Mouse (Mus musculus) hindbrain, embryonic 16.5 days (tissue): ENCODE measurements around the gene Esrra. TPM values are rescaled to one million over a fixed set of nuclear protein-coding genes. Genes with fewer than 3 reads are reported as not detected.

ENCODE experiments used
- ATAC-seq: fragments of 200-750 bp; cut with Nextera tagmentation; 2 replicates; pipeline ENCODE4 v1.8.0; 2017; ENCODE audit warnings: moderate TSS enrichment, moderate library complexity
- H3K27ac ChIP-seq: fragments of 300-500 bp; sonication (generic); 2 replicates; pipeline ENCODE4 v1.5.1; 2014; ENCODE audit warnings: low read depth, mild to moderate bottlenecking, control low read depth, low read length, moderate library complexity
- H3K27me3 ChIP-seq: fragments of 300-500 bp; sonication (generic); replicated peaks from 2 replicates; pipeline ENCODE4 v1.6.1; 2014; ENCODE audit warnings: low read length; ENCODE audit not compliant: control insufficient read depth, insufficient read depth
- H3K36me3 ChIP-seq: fragments of 300-500 bp; sonication (generic); 2 replicates; pipeline ENCODE4 v1.6.1; 2014; ENCODE audit warnings: mild to moderate bottlenecking, low read length, moderate library complexity, mixed read lengths; ENCODE audit not compliant: control insufficient read depth, insufficient read depth
- H3K4me1 ChIP-seq: fragments of 300-500 bp; sonication (generic); 2 replicates; pipeline ENCODE4 v1.6.1; 2014; ENCODE audit warnings: low read depth, low read length; ENCODE audit not compliant: control insufficient read depth, insufficient read depth
- H3K4me2 ChIP-seq: fragments of 300-500 bp; sonication (generic); 2 replicates; pipeline ENCODE4 v1.6.1; 2014; ENCODE audit warnings: mild to moderate bottlenecking, low read length, control low read depth, moderate library complexity
- H3K4me3 ChIP-seq: fragments of 300-500 bp; sonication (generic); 2 replicates; pipeline ENCODE4 v1.5.1; 2014; ENCODE audit warnings: mild to moderate bottlenecking, low read length, control low read depth, moderate library complexity
- H3K9ac ChIP-seq: fragments of 300-500 bp; sonication (generic); 2 replicates; pipeline ENCODE4 v1.6.1; 2014; ENCODE audit warnings: low read depth, mild to moderate bottlenecking, control low read depth, low read length, moderate library complexity
- H3K9me3 ChIP-seq: fragments of 300-500 bp; sonication (generic); 2 replicates; pipeline ENCODE4 v1.6.1; 2014; ENCODE audit warnings: mild to moderate bottlenecking, low read length, moderate library complexity; ENCODE audit not compliant: control insufficient read depth
- WGBS: fragments of 180-500 bp; shearing (Covaris S2); extraction: QIAGEN DNeasy Blood & Tissue Kit; methylation state at CpG from one replicate; pipeline ENCODE4 v1.1.7; 2014; 5-methylcytosine and 5-hydroxymethylcytosine counted together
- polyA plus RNA-seq: library from polyadenylated mRNA; unstranded; fragments of >200 nt; fragmentation: Nextera tagmentation; extraction: Ambion mirVana; gene quantifications from 2 replicates; pipeline ENCODE4 v1.2.1, GENCODE M21; 2015

The Esrra gene
- 17.7 and 17.8 TPM in 2 replicates for polyA plus RNA-seq

DNA sequence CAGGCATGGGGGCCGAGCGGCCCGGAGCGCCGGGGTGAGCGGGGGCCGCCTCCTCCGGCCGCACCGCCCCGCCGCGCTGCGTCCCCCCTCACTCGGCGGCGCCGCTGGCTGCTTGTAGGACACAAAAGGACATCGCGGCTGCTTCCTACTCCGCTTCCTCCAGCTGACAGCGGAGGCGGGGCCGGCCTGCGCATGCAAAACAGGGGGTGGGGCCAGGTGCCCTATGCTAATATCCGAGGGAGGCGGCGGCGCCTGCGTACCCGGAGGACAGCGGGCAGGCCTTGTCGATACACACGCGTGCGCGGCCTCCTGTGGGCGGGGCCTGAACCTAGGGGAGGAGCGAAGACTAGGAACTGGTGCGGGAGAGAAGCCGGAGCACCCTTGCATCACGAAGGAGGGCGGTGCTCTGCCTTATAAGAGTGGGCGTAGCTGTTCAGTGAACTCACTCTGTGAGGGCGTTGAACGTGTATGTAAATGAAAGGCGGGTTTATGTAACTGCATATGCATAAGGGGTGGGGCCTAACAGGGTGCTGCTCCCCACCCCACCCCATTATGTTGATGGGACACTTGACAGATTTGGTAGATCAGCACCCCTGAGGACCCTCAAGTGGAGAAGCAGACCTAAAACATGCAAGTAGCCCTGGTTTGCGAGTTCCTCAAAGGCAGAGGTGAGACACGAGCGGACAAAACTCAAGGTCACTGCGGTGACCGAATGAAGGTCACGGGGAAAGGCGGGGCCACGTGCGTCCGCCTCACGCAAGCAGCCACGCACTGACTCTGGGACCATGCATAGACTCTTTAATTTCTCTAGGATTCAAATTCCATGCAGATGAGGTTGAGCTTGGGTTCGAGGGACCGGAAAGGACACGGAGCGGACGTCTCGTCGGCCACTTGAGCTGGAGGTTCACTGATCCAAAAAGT, at the start of gene Esrra:
TSS of gene Esrra (minus strand) at position 167 of the 921 bp plus-strand sequence.
- under 1% methylated on average over 61 of the region's 66 CpGs for WGBS
- Histone ChIP-seq H3K27me3 (peaks cover 35% of the 10 kb centered on the region), H3K4me2 (peak within 1 kb of the TSS; percentile 86), H3K9ac (peak within 1 kb of the TSS; percentile 95), H3K9me3 (no peaks in the 10 kb centered on the region), H3K4me3 (peak within 1 kb of the TSS; percentile 87), H3K36me3 (no peaks in the 10 kb centered on the region), H3K4me1 (peaks cover 25% of the 10 kb centered on the region), H3K27ac (peak within 1 kb of the TSS; percentile 87)
- peak; percentile 96 for ATAC-seq

DNA sequence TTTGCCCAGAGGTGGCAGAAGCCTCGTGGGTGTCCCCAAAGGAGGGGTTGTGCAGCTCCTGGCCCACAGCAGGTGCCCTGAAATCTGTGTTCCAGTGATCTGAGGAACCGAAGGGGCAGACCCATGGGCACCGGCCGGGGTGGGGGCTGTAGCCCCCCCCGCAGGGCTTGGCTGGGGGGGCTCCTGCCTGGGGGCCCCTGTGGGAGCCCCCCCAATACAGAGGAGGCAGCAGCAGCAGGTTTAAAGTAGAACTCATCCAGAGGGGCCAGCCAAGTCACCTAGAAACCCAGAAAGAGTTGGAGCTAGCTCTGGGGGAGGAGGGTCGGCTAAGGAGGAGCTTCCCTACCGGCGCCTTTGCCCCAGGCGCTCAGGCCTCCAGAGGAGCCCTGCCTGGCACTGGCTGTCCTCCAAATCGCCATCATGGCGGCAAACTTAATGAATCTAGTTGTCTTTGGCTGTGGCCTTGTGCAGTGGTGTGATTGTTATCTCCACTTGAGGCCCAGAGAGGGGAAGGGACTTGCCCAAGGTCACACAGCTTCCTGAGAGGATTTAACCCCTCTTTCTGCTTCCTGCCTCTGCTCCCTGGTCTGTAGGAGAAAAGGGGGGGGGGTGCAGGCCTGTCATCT, 49.0 kb upstream of the Esrra start:
- Histone ChIP-seq H3K9me3 (no peaks in the 10 kb centered on the region), H3K4me2 (peak overlapping the region; percentile 54), H3K9ac (peak overlapping the region; percentile 1; the same call in 1 of the 2 replicates), H3K4me3 (no peak overlapping the region), H3K36me3 (no peaks in the 10 kb centered on the region), H3K27ac (no peak overlapping the region), H3K4me1 (peaks cover 15% of the 10 kb centered on the region), H3K27me3 (peaks cover 10% of the 10 kb centered on the region)
- WGBS = 10% methylated on average over 11 of the region's 11 CpGs
- no peak for ATAC-seq

GRCm38 (mm10) chr19:6969665-6970381, 48.2 kb upstream of the Esrra start:
- under 1% methylated on average over 55 of the region's 55 CpGs for WGBS
- Histone ChIP-seq H3K27me3 (peaks cover 10% of the 10 kb centered on the region), H3K4me1 (peaks cover 15% of the 10 kb centered on the region), H3K9me3 (no peaks in the 10 kb centered on the region), H3K36me3 (no peaks in the 10 kb centered on the region), H3K4me3 (peak overlapping the region; percentile 49), H3K27ac (no peak overlapping the region), H3K4me2 (peak overlapping the region; percentile 54), H3K9ac (peak overlapping the region; percentile 67)
- peak; percentile 13; the same call in 1 of the 2 replicates for ATAC-seq

DNA sequence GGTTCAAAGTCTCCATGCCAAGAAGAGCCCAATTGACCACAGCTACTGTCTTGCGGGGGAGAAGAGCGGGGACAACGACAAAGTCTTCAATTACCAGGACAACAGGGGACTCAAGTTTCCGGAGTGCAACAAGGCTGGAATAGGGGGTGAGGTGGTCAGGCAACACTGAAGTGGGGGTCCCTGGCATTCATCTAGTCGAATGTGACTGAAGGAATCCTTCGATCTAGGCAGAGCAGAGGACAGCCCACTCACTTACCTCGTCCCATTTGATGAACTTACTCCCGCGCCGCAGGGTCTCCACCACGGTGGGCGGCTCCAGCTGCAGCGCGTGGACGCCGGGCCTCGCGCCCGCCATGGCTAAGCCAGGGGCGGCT, 47.7 kb upstream of the Esrra start:
- H3K4me3 ChIP-seq = peak overlapping the region; percentile 49
- peak overlapping the region; percentile 54 for H3K4me2 ChIP-seq
- WGBS = under 1% methylated on average over 20 of the region's 20 CpGs
- H3K27ac ChIP-seq = no peak overlapping the region
- H3K9ac ChIP-seq = peak overlapping the region; percentile 67
- peaks cover 10% of the 10 kb centered on the region for H3K27me3 ChIP-seq
- H3K4me1 ChIP-seq = peaks cover 15% of the 10 kb centered on the region
- ATAC-seq = no peak
- no peaks in the 10 kb centered on the region for H3K36me3 ChIP-seq
- H3K9me3 ChIP-seq = no peaks in the 10 kb centered on the region

GRCm38 (mm10) chr19:6968491-6969271, 47.1 kb upstream of the Esrra start:
- Histone ChIP-seq H3K4me1 (peaks cover 11% of the 10 kb centered on the region), H3K27ac (no peak overlapping the region), H3K4me2 (peak overlapping the region; percentile 54), H3K9ac (peak overlapping the region; percentile 7; the same call in 1 of the 2 replicates), H3K9me3 (no peaks in the 10 kb centered on the region), H3K4me3 (peak overlapping the region; percentile 49), H3K36me3 (no peaks in the 10 kb centered on the region), H3K27me3 (peaks cover 10% of the 10 kb centered on the region)
- no peak for ATAC-seq
- 15% methylated on average over 15 of the region's 15 CpGs for WGBS

DNA sequence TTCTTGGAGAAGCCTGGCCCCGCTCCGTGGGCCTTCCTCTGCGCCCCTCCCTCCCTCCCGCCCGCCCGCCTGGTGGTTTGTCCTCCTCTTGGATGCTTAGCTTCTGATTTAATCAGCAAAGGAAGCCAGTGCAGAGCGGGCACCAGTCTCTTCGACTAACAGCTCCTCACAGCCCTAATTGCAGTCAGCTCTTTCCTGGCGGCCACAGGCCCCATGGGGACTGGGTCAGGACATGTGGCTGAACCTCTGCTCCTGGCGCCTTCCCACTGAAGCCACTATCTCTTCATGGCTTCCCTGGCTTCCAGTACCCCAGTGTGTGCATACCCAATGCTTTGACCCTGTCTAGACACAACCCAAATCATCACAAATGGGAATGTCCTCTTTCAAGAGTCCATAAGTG, 34.8 kb upstream of the Esrra start:
- Histone ChIP-seq H3K27ac (no peak overlapping the region), H3K27me3 (no peaks in the 10 kb centered on the region), H3K9me3 (no peaks in the 10 kb centered on the region), H3K9ac (no peak overlapping the region), H3K4me1 (peaks cover 11% of the 10 kb centered on the region), H3K36me3 (peaks cover 6% of the 10 kb centered on the region; the same call in 1 of the 2 replicates), H3K4me3 (no peak overlapping the region), H3K4me2 (no peak overlapping the region)
- ATAC-seq = no peak
- WGBS = 85% methylated on average over 10 of the region's 10 CpGs

DNA sequence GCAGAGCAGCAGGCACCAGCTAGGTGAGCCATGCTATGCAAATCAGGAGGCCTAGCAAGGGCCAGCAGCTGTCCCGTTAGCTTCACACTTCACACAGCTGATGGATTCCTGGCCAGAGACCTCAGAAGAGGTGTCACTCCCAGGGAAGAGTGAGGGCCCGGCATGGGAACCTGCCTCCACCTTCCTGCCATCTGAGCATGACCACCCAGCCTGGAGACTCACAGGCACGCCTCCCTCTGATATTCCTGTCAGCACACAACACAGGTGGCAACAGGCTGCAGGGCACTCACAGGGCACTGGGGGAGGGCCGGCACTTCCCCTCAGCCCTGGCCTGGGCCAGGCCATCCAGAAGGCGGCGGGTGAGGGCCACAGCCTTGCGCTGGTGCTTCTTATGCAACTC, 33.8 kb upstream of the Esrra start:
- no peak overlapping the region for H3K4me2 ChIP-seq
- WGBS = 96% methylated on average over 7 of the region's 7 CpGs

DNA sequence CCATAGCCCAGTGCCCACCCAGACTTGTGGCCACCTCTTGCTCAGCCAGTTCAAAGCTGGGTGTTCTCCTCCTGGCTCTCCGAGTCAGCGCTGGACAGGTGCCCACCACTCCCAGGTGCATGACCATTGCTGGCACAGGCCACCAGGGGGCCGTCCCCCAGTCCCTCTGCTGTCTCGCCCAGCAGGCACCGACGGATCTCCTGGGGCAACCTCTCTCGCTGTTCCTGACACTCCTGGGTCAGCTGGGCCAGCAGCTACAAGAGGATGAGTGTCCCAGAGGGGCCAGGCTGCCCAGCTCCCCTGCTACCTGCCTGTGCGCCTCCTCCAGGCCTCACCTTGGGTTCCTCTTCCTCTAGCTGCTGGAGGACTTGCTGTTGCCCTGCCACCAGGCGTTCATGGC, 32.4 kb upstream of the Esrra start:
- no peak for ATAC-seq
- H3K36me3 ChIP-seq = peaks cover 6% of the 10 kb centered on the region; the same call in 1 of the 2 replicates
- H3K9ac ChIP-seq = no peak overlapping the region
- H3K4me1 ChIP-seq = peaks cover 19% of the 10 kb centered on the region
- H3K27me3 ChIP-seq = no peaks in the 10 kb centered on the region
- H3K4me3 ChIP-seq = no peak overlapping the region
- no peak overlapping the region for H3K4me2 ChIP-seq
- WGBS = 56% methylated on average over 9 of the region's 9 CpGs
- H3K27ac ChIP-seq = no peak overlapping the region
- no peaks in the 10 kb centered on the region for H3K9me3 ChIP-seq

More for the DNA sequence above, 33.8 kb upstream of the Esrra start:
- Histone ChIP-seq H3K4me3 (no peak overlapping the region), H3K9ac (no peak overlapping the region), H3K27ac (no peak overlapping the region), H3K27me3 (no peaks in the 10 kb centered on the region), H3K36me3 (peaks cover 6% of the 10 kb centered on the region; the same call in 1 of the 2 replicates), H3K9me3 (no peaks in the 10 kb centered on the region), H3K4me1 (peaks cover 11% of the 10 kb centered on the region)
- no peak for ATAC-seq
